Mouse (Mus musculus): ENCODE results near the gene Spi1.

DNA sequence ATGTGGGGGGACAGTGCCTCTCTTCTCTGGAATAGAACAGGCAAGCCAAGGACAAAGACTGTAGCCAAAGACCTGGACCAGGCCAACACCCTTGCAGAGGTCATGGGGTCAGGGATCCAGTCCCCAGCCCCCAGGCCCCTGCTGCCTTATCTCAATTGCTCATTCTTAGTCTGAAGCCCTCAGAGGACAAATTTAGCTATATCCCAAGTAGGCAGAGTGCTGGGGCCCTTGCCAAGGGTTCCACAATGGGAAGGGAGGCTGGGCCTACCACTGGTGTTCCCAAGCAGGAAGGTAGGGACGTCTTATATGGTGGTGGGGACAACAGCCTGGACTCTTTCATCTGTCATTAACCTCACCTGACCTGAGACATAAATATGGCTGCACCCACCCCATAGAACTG, 36.5 kb downstream of the Spi1 start:
- TF ChIP-seq ZNF384 (IDR thresholded peaks at IDR 0.05; ENCODE audit: low read depth, low read length) (no peak), MAFK (IDR thresholded peaks at IDR 0.05; ENCODE audit: insufficient read depth, low read depth, low read length) (no peak)

Data from ES-E14 (cell line).